Mouse (Mus musculus): ENCODE results near the gene Cdc26. TPM values are rescaled to one million over a fixed set of nuclear protein-coding genes. Genes with fewer than 3 reads are reported as not detected.

Cdc26 gene
- total and polyA plus RNA-seq, 3 experiments = 80.4 to 81.4 TPM; not detected in 1

DNA sequence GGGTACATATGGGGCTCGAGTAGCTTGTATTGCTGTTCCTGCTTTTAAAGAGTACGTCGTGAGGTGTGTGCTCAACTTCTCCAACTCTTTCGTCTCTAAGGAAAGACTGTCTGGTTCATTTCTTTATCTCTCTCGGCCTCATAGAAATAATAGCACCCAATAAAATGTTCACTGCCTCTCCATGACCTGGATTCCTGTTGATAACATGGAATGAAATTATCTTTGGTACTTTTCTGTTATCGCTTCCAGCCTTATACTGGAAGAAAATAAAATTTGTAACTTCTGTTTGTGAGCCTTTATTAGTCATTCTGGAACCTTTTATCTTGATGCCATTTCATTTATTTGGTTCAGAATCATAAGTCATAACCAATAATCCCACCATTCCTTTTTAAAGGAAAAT lies 25.2 kb downstream of the Cdc26 start:
- H3K4me1 ChIP-seq (ENCODE audit: control insufficient read depth in 1 of 2, insufficient read depth in 2 of 2, low read length in 2 of 2) = peaks cover 10 to 14% of the 10 kb centered on the region in 2 experiments
- H3K79me2 ChIP-seq (ENCODE audit: control insufficient read depth, insufficient read depth, low read length, poor library complexity) = no peaks in the 10 kb centered on the region; the same call in 1 of the 2 replicates
- H3K27ac ChIP-seq (ENCODE audit: control insufficient read depth, low read depth, low read length) = peak overlapping the region; percentile 7; the same call in 1 of the 2 replicates
- peaks cover 9 to 22% of the 10 kb centered on the region in 2 experiments; a peak in 3 of 4 replicates for H3K36me3 ChIP-seq (ENCODE audit: control insufficient read depth in 1 of 2, insufficient read depth in 2 of 2, low read length in 2 of 2)
- 0 out of 2 replicates have a peak, but pooled peaks have one; percentile 14 for TF ChIP-seq RCOR1 (IDR thresholded peaks at IDR 0.05; ENCODE audit: low read depth, low read length)
- no peak for TF ChIP-seq E2F4 (IDR thresholded peaks at IDR 0.05; ENCODE audit: borderline replicate concordance, low read depth, low read length)
- no peak for TF ChIP-seq BHLHE40 (IDR thresholded peaks at IDR 0.05; ENCODE audit: borderline replicate concordance, low read depth, low read length)
- no peak for TF ChIP-seq MEF2A (IDR thresholded peaks at IDR 0.05; ENCODE audit: extremely low read depth, insufficient replicate concordance, low read depth, low read length, poor library complexity, severe bottlenecking)
- TF ChIP-seq HCFC1 (IDR thresholded peaks at IDR 0.05; ENCODE audit: low read depth, low read length) = no peak
- no peak for TF ChIP-seq USF1 (IDR thresholded peaks at IDR 0.05; ENCODE audit: low read depth, low read length)
- TF ChIP-seq POLR2AphosphoS5 (IDR thresholded peaks at IDR 0.05; ENCODE audit: borderline replicate concordance, low read depth, low read length) = no peak
- no peak for TF ChIP-seq NRF1 (IDR thresholded peaks at IDR 0.05; ENCODE audit: insufficient read depth, low read depth, low read length, poor library complexity, severe bottlenecking)
- TF ChIP-seq TCF12 (IDR thresholded peaks at IDR 0.05; ENCODE audit: low read depth, low read length) = peak; percentile 74
- TF ChIP-seq NELFE (IDR thresholded peaks at IDR 0.05; ENCODE audit: low read depth, low read length) = no peak
- no peak for TF ChIP-seq POLR2AphosphoS2 (IDR thresholded peaks at IDR 0.05; ENCODE audit: low read length)
- no peak for TF ChIP-seq ZMIZ1 (IDR thresholded peaks at IDR 0.05; ENCODE audit: low read depth, low read length)
- no peak for TF ChIP-seq ELF1 (IDR thresholded peaks at IDR 0.05; ENCODE audit: low read depth, low read length)
- no peak for TF ChIP-seq POLR2A (IDR thresholded peaks at IDR 0.05; ENCODE audit: control insufficient read depth in 1 of 2, insufficient read depth in 1 of 2, low read depth in 1 of 2, low read length in 2 of 2, poor library complexity in 1 of 2)
- no peak for TF ChIP-seq SMC3 (IDR thresholded peaks at IDR 0.05; ENCODE audit: low read depth, low read length)
- TF ChIP-seq KAT2A (conservative IDR thresholded peaks at IDR 0.05; ENCODE audit: low read depth, low read length) = no peak
- TF ChIP-seq MAX (IDR thresholded peaks at IDR 0.05; ENCODE audit: low read length) = no peak
- no peak for TF ChIP-seq MAFK (IDR thresholded peaks at IDR 0.05; ENCODE audit: borderline replicate concordance, low read depth, low read length)
- TF ChIP-seq ETS1 (IDR thresholded peaks at IDR 0.05; ENCODE audit: low read depth, low read length) = peak; percentile 10; the same call in 1 of the 2 replicates
- no peak for TF ChIP-seq TBP (IDR thresholded peaks at IDR 0.05; ENCODE audit: low read depth, low read length)
- TF ChIP-seq SIN3A (IDR thresholded peaks at IDR 0.05; ENCODE audit: low read length) = no peak
- TF ChIP-seq CHD1 (IDR thresholded peaks at IDR 0.05; ENCODE audit: low read depth, low read length) = no peak
- TF ChIP-seq GATA1 (IDR thresholded peaks at IDR 0.05; ENCODE audit: low read depth, low read length) = peak; percentile 62
- TF ChIP-seq EP300 (IDR thresholded peaks at IDR 0.05; ENCODE audit: low read depth in 1 of 2, low read length in 2 of 2) = peak; percentile 75 to 81
- TF ChIP-seq GABPA (IDR thresholded peaks at IDR 0.05; ENCODE audit: low read depth, low read length) = no peak
- no peak for TF ChIP-seq ZKSCAN1 (IDR thresholded peaks at IDR 0.05; ENCODE audit: low read depth, low read length)
- no peak for TF ChIP-seq ZNF384 (IDR thresholded peaks at IDR 0.05; ENCODE audit: low read depth, low read length)
- no peak for TF ChIP-seq JUND (IDR thresholded peaks at IDR 0.05; ENCODE audit: low read depth, low read length)
- no peak for TF ChIP-seq TAL1 (IDR thresholded peaks at IDR 0.05; ENCODE audit: low read length)
- 0 out of 2 replicates have a peak, but pooled peaks have one; percentile 21 for TF ChIP-seq MXI1 (IDR thresholded peaks at IDR 0.05; ENCODE audit: low read depth, low read length)
- no peak for TF ChIP-seq ZC3H11A (IDR thresholded peaks at IDR 0.05; ENCODE audit: low read depth, low read length)
- no peak for TF ChIP-seq RAD21 (IDR thresholded peaks at IDR 0.05; ENCODE audit: low read depth, low read length)
- no peaks in the 10 kb centered on the region for H3K9me3 ChIP-seq (replicated peaks; ENCODE audit: insufficient read depth, low read length)
- H3K9ac ChIP-seq (ENCODE audit: control insufficient read depth, low read depth, low read length, poor library complexity, severe bottlenecking) = no peak overlapping the region
- H3K27me3 ChIP-seq (ENCODE audit: control insufficient read depth in 1 of 2, insufficient read depth in 2 of 2, low read length in 2 of 2) = no peaks in the 10 kb centered on the region
- H3K4me3 ChIP-seq (ENCODE audit: control insufficient read depth in 1 of 2, insufficient read depth in 1 of 2, low read depth in 2 of 2, low read length in 2 of 2) = no peak overlapping the region
- peak; percentile 23 for DNase-seq (ENCODE audit: low read depth, low spot score)
